Mouse (Mus musculus): ENCODE measurements at regions not wholly inside any gene's neighbourhood (a gene's known extent, or its start where the extent isn't known, plus 50 kb on each side); places are given as distances from the start of the nearest gene placed in this dataset.

DNA sequence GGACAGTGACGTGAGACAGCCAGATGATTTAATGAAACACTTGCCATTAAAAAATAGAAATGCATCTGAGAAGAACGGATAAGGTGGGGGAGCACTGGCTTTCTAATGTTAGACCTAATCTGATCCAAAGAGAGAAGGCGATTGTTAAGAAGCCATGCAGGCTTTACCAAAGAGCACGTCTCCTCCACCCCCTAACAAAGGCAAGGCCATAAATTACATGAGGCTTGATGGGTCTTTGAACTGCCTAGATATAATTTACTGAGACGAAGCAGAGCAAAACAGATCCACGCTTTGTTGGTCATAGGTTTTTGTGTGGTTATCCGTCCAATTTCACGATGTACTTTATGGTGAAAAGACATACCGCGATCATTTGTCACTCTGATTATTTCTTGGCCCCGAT lies 84.4 kb downstream of the Tspan8 start:
- no peak for ATAC-seq (replicated peaks in 1 of 2; ENCODE audit: insufficient read depth in 1 of 2, low FRiP score in 2 of 2, low TSS enrichment in 1 of 2, low read depth in 1 of 2, poor library complexity in 2 of 2, severe bottlenecking in 2 of 2)

DNA sequence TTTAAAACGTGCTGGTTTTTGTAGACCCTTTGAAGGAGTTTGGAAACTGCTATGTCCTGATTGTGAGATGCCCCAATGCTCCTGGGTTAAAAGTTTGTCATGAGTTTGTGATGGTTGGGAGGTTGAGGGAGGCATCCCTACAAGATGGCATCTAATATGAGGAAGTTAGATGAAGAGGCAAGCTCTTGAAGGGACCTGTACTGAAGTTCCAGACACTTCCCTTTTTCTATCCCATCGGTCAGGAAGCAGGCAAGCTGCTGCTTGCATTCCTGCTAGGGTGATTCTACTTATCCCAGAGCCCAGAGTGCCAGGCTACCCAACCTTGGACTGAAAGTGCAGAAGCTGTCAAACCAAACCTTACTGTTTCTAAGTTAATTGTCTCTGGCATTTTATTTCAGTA lies 86.4 kb downstream of the Tspan8 start:
- peak in 1 of 2 experiments; percentile 17; a peak in 1 of 4 replicates for ATAC-seq (replicated peaks in 1 of 2; ENCODE audit: insufficient read depth in 1 of 2, low FRiP score in 2 of 2, low TSS enrichment in 1 of 2, low read depth in 1 of 2, poor library complexity in 2 of 2, severe bottlenecking in 2 of 2)

DNA sequence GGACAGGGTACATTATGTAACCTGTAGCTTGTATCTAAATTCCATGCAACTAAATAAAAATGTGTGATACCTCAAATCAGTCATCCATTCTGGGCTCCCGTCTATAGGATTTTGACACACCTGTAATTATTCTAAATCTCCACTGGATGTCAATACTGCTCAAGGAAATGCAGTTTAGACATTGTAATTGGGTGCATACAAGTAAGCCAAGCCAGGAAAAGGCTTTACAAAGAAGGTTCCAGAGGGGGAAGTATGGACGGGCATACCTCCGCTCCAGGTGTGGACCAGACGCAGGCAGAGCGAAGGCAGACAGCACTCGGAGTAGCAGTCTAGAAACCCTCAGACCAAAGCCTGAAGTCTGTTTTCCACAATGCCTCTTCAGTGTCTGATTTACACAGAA lies 97.0 kb upstream of the Ptprr start:
- no peak for ATAC-seq (replicated peaks in 1 of 2; ENCODE audit: insufficient read depth in 1 of 2, low FRiP score in 2 of 2, low TSS enrichment in 1 of 2, low read depth in 1 of 2, poor library complexity in 2 of 2, severe bottlenecking in 2 of 2)

Measured in hematopoietic stem cell, adult 5-6 weeks (primary cell).